Mouse (Mus musculus): Measurements from ENCODE around the gene Cacna2d3. TPM values are rescaled to one million over a fixed set of nuclear protein-coding genes. Genes with fewer than 3 reads are reported as not detected.

Cacna2d3 gene
- total and polyA plus RNA-seq, 2 experiments from 2014 or later = 0.19 TPM; not detected in 1

DNA sequence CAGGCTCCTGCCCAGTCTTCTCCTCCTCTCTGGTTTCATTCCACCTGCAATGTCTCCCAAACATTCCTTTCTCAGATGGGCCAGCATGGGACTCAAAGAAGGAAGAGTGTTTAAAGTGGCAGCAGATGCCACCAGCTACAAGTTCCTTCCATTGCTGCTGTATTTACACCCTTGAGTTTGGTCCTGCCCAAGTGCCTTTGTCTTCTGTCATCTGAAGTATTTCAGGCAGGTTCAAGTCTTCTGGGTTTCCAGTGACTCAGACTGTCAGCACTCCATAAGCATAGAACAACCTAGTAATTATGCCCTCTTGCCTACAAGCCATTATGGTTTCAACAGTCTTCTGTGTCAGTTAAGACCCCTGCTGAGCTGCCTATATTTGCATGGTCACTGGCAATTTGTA is 493.2 kb downstream of the Cacna2d3 start:
- H3K9ac ChIP-seq (replicated peaks; ENCODE audit: low read depth, low read length) = no peak overlapping the region
- no peak for TF ChIP-seq EP300 (IDR thresholded peaks at IDR 0.05; ENCODE audit: low read depth)
- TF ChIP-seq CTCF (IDR thresholded peaks at IDR 0.05; ENCODE audit: low read depth) = no peak
- no peaks in the 10 kb centered on the region for H3K4me1 ChIP-seq (ENCODE audit: control insufficient read depth, insufficient read depth)
- no peak overlapping the region for H3K27ac ChIP-seq (ENCODE audit: low read depth)
- H3K9me3 ChIP-seq (replicated peaks; ENCODE audit: control insufficient read depth, low read length) = no peaks in the 10 kb centered on the region
- no peak overlapping the region for H3K4me3 ChIP-seq (ENCODE audit: low read depth, low read length)
- H3K27me3 ChIP-seq (ENCODE audit: control insufficient read depth, insufficient read depth, low read length) = no peaks in the 10 kb centered on the region
- H3K4me2 ChIP-seq (ENCODE audit: low read depth, low read length) = no peak overlapping the region
- ATAC-seq (ENCODE audit: insufficient read depth, low read depth) (no peak), DNase-seq (ENCODE audit: low spot score) (no peak)
- no peaks in the 10 kb centered on the region for H3K36me3 ChIP-seq (replicated peaks; ENCODE audit: control insufficient read depth, insufficient read depth, low read length)

DNA sequence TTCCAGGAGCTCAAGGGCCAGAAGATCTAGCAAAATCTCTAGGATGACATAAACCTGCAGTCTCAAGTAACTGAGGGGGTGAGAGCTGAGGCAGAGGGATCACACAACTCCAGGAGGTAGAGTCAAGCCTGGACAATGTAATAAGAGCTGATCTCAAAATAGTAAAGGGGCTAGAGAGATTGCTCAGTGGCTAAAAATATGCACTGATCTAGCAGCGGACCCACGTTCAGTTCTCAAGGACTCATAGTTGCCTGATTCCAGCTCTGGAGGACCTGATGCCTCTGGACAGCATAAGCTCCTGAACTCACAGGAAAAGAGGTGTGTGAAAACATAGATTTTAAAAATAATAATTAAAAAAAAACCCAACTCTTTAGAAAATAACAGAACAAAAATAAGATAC is 493.7 kb downstream of the Cacna2d3 start:
- no peak overlapping the region for H3K4me2 ChIP-seq (ENCODE audit: low read depth, low read length)

DNA sequence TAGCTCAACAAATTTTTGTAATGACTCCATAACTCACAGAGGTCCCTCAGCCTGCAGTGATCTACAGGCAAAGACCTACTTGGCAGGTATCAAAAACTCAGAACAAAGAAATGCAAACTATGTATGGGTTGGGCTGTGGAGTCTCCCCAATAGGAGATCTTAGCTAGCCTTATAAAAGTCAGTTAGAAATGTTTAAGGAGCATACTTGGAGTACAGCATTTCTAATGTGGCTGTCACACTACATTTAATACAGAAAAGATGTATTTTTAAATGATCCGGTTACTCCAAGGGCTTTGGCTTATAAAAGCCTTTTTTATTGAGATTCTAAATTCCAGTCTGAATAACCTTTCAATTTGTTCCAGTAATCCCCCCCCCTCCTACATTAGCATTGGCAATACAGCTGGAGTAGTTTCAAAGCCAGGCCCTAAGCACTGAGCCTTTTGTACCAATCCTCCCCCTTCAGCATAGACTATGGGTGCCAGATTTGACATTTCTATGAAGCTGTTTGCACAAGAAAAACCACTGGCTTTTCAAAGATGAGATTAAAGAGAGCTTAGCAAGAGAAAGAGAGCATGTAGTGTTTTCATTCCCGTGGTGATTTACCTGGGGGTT is 495.8 kb downstream of the Cacna2d3 start:
- Histone ChIP-seq H3K4me2 (ENCODE audit: low read depth, low read length) (no peak overlapping the region), H3K9me3 (replicated peaks; ENCODE audit: control insufficient read depth, low read length) (no peaks in the 10 kb centered on the region), H3K27ac (ENCODE audit: low read depth) (no peak overlapping the region), H3K9ac (replicated peaks; ENCODE audit: low read depth, low read length) (no peak overlapping the region), H3K4me1 (ENCODE audit: control insufficient read depth, insufficient read depth) (no peaks in the 10 kb centered on the region), H3K27me3 (ENCODE audit: control insufficient read depth, insufficient read depth, low read length) (no peaks in the 10 kb centered on the region), H3K4me3 (ENCODE audit: low read depth, low read length) (no peak overlapping the region), H3K36me3 (replicated peaks; ENCODE audit: control insufficient read depth, insufficient read depth, low read length) (no peaks in the 10 kb centered on the region)
- 81% methylated on average over 2 of the region's 2 CpGs for WGBS
- DNase-seq (ENCODE audit: low spot score) (no peak), ATAC-seq (ENCODE audit: insufficient read depth, low read depth) (no peak)
- TF ChIP-seq CTCF (IDR thresholded peaks at IDR 0.05; ENCODE audit: low read depth) (no peak), EP300 (IDR thresholded peaks at IDR 0.05; ENCODE audit: low read depth) (no peak)

More for the DNA sequence above, 493.7 kb downstream of the Cacna2d3 start:
- DNase-seq (ENCODE audit: low spot score) (peak; percentile 33), ATAC-seq (ENCODE audit: insufficient read depth, low read depth) (peak; percentile 62; the same call in 1 of the 2 replicates)
- 39% methylated on average over 2 of the region's 2 CpGs for WGBS
- no peaks in the 10 kb centered on the region for H3K36me3 ChIP-seq (replicated peaks; ENCODE audit: control insufficient read depth, insufficient read depth, low read length)
- H3K4me3 ChIP-seq (ENCODE audit: low read depth, low read length) = no peak overlapping the region
- TF ChIP-seq CTCF (IDR thresholded peaks at IDR 0.05; ENCODE audit: low read depth) = no peak
- TF ChIP-seq EP300 (IDR thresholded peaks at IDR 0.05; ENCODE audit: low read depth) = no peak
- no peaks in the 10 kb centered on the region for H3K4me1 ChIP-seq (ENCODE audit: control insufficient read depth, insufficient read depth)
- H3K9ac ChIP-seq (replicated peaks; ENCODE audit: low read depth, low read length) = no peak overlapping the region
- no peaks in the 10 kb centered on the region for H3K9me3 ChIP-seq (replicated peaks; ENCODE audit: control insufficient read depth, low read length)
- H3K27ac ChIP-seq (ENCODE audit: low read depth) = no peak overlapping the region
- H3K27me3 ChIP-seq (ENCODE audit: control insufficient read depth, insufficient read depth, low read length) = no peaks in the 10 kb centered on the region

DNA sequence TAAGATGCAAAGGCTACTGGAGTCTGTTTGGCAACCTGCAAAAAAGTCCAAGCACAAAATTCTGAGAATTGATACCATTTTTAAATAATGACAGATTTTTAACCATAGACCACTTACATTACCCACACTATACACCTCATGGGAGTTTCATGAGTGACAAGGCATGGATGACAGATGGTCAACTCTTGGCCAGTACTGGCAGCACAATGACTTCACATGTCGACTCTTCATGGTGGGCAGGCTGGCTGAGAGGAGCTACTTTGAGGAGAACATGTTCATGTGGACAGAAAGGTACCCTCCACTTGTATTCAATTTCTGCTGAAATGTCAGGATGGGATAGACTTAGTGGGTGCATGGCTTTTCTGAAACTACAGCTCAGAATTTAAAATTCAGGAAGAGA is 498.7 kb downstream of the Cacna2d3 start:
- H3K9ac ChIP-seq (replicated peaks; ENCODE audit: low read depth, low read length) = no peak overlapping the region
- H3K27ac ChIP-seq (ENCODE audit: low read depth) = no peak overlapping the region
- H3K4me3 ChIP-seq (ENCODE audit: low read depth, low read length) = no peak overlapping the region
- DNase-seq (ENCODE audit: low spot score) (no peak), ATAC-seq (ENCODE audit: insufficient read depth, low read depth) (no peak)
- 74% methylated on average over 1 of the region's 1 CpGs for WGBS
- no peaks in the 10 kb centered on the region for H3K9me3 ChIP-seq (replicated peaks; ENCODE audit: control insufficient read depth, low read length)
- TF ChIP-seq CTCF (IDR thresholded peaks at IDR 0.05; ENCODE audit: low read depth) = no peak
- TF ChIP-seq EP300 (IDR thresholded peaks at IDR 0.05; ENCODE audit: low read depth) = no peak
- H3K36me3 ChIP-seq (replicated peaks; ENCODE audit: control insufficient read depth, insufficient read depth, low read length) = no peaks in the 10 kb centered on the region
- no peaks in the 10 kb centered on the region for H3K4me1 ChIP-seq (ENCODE audit: control insufficient read depth, insufficient read depth)
- no peaks in the 10 kb centered on the region for H3K27me3 ChIP-seq (ENCODE audit: control insufficient read depth, insufficient read depth, low read length)
- H3K4me2 ChIP-seq (ENCODE audit: low read depth, low read length) = no peak overlapping the region

DNA sequence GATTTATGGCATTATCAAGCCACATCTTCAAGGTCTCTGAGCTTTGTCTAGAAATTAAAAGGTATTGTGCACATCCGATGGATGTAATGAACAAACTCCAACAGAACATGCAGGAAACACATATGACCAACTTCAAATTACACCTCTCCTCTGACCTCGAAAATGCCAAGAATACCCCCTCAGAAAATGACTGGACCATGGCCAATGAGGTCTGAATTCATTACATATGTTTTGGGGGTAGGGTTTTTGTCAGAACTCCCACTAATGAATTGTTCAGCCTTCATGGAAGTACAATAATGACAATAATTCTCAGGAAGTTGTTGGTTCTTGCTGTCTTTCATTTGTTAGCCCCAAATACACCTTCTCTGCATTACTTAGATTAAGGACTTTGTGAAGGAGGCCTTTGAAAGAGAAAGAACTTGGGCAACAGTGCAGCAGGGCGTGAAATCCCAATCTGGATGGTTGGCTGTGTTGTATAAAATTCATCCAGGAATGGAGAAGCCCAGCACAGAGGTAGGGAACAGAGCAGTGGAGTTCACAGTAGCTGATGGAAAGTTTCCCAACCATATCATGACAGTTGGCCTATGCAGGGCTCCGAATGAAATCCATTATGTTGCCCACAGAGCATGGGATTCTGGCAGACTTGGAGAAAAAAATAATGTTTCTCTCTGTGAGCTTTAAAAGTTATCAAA is 499.3 kb downstream of the Cacna2d3 start:
- ATAC-seq (ENCODE audit: insufficient read depth, low read depth) (no peak), DNase-seq (ENCODE audit: low spot score) (no peak)
- H3K4me3 ChIP-seq (ENCODE audit: low read depth, low read length) = no peak overlapping the region
- TF ChIP-seq CTCF (IDR thresholded peaks at IDR 0.05; ENCODE audit: low read depth) (no peak), EP300 (IDR thresholded peaks at IDR 0.05; ENCODE audit: low read depth) (no peak)
- H3K27me3 ChIP-seq (ENCODE audit: control insufficient read depth, insufficient read depth, low read length) = no peaks in the 10 kb centered on the region
- no peaks in the 10 kb centered on the region for H3K36me3 ChIP-seq (replicated peaks; ENCODE audit: control insufficient read depth, insufficient read depth, low read length)
- H3K9ac ChIP-seq (replicated peaks; ENCODE audit: low read depth, low read length) = no peak overlapping the region
- no peaks in the 10 kb centered on the region for H3K9me3 ChIP-seq (replicated peaks; ENCODE audit: control insufficient read depth, low read length)
- WGBS = 68% methylated on average over 4 of the region's 4 CpGs
- no peak overlapping the region for H3K27ac ChIP-seq (ENCODE audit: low read depth)
- no peak overlapping the region for H3K4me2 ChIP-seq (ENCODE audit: low read depth, low read length)
- H3K4me1 ChIP-seq (ENCODE audit: control insufficient read depth, insufficient read depth) = no peaks in the 10 kb centered on the region

Measured in heart, postnatal 0 days (tissue).